Mouse (Mus musculus): ENCODE measurements around the gene Wnt3a. TPM values are rescaled to one million over a fixed set of nuclear protein-coding genes. Genes with fewer than 3 reads are reported as not detected.

Gene Wnt3a
- polyA plus RNA-seq, 1 experiment: not detected

GRCm38 (mm10) chr11:59300185-59300584, 9.6 kb upstream of the Wnt3a start:
- H3K27ac ChIP-seq (replicated peaks; ENCODE audit: low read depth, low read length): no peak overlapping the region
- H3K4me3 ChIP-seq (ENCODE audit: insufficient read depth, low read depth, low read length): no peak overlapping the region
- no peaks in the 10 kb centered on the region for H3K4me1 ChIP-seq (ENCODE audit: control insufficient read depth, insufficient read depth, insufficient read length, low read length)

DNA sequence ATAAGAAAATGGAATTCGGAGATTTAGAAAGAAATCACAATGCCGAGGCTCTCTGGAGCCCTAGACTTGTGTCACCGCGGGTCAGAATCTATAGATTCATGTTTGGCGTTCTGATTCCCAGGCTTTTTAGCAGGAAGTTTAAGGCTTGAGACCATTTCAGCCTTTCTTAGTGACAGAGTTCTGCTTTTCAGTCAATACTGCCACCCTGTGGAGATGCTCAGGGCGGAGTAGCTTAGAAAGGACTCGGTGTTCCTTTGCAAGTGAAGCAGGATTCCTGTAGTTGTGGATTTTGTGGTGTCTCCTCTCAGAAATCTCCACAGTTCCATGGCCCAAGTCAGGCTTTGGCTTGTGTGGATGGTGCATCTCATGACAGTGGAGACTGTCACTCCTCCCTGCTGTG, 7.4 kb upstream of the Wnt3a start:
- Histone ChIP-seq H3K4me3 (ENCODE audit: insufficient read depth, low read depth, low read length) (no peak overlapping the region), H3K4me1 (ENCODE audit: control insufficient read depth, insufficient read depth, insufficient read length, low read length) (no peaks in the 10 kb centered on the region), H3K27ac (replicated peaks; ENCODE audit: low read depth, low read length) (no peak overlapping the region)

DNA sequence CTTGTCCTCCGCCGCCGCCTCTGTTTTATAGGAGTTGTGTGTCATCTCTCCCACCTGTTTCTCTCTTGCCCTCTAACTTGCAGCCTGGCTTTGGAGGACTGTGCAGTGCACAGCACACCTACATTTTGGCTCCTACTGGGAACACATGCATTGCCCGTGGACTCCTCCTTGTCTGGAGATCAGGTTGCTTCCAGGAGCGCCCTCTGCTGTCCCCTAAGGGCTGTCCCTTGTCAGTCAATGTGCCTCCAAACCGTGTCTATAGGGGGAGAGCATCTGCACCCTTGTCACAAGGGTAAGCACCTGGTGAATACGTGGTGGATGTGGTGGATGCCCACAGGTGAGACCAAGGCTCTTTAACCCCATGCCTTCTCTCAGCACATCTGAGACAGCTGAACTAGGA, 3.1 kb upstream of the Wnt3a start:
- Histone ChIP-seq H3K4me3 (ENCODE audit: insufficient read depth, low read depth, low read length) (no peak overlapping the region), H3K4me1 (ENCODE audit: control insufficient read depth, insufficient read depth, insufficient read length, low read length) (no peaks in the 10 kb centered on the region)

DNA sequence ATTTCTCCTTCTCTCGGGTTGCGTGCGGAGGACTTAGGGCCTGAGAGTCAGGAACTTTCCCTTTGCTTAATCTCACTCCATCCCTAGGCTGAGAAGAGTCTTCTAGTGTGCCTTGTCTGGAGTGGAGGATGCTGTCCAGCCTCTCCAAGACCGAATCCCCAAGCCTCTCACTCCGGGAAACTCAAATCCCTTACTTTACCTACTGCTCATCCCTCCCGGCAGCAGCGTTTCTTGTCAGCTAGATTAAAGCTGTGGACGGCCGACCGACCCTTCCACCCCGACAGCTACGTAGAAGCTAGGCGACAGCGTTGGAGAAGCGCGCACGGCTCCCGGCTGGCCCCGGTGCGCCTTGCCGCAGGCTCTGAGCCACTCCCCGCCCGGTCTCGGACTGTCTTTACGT, 846 bp downstream of the Wnt3a start:
- H3K4me1 ChIP-seq (ENCODE audit: control insufficient read depth, insufficient read depth, insufficient read length, low read length): no peaks in the 10 kb centered on the region
- 0 out of 2 replicates have a peak overlapping the region, but pooled peaks have one; percentile 8 for H3K4me3 ChIP-seq (ENCODE audit: insufficient read depth, low read depth, low read length)
- H3K27ac ChIP-seq (replicated peaks; ENCODE audit: low read depth, low read length): no peak overlapping the region

More for the DNA sequence above, 3.1 kb upstream of the Wnt3a start:
- no peak overlapping the region for H3K27ac ChIP-seq (replicated peaks; ENCODE audit: low read depth, low read length)

- H3K27ac ChIP-seq (replicated peaks; ENCODE audit: low read depth, low read length): no peak overlapping the region
- H3K4me3 ChIP-seq (ENCODE audit: insufficient read depth, low read depth, low read length): no peak overlapping the region
- H3K4me1 ChIP-seq (ENCODE audit: control insufficient read depth, insufficient read depth, insufficient read length, low read length): no peaks in the 10 kb centered on the region
These were observed 6.4 kb downstream of the Wnt3a start for GRCm38 (mm10) chr11:59284146-59284545.

GRCm38 (mm10) chr11:59282933-59283332, 7.6 kb downstream of the Wnt3a start:
- H3K27ac ChIP-seq (replicated peaks; ENCODE audit: low read depth, low read length): no peak overlapping the region
- H3K4me1 ChIP-seq (ENCODE audit: control insufficient read depth, insufficient read depth, insufficient read length, low read length): no peaks in the 10 kb centered on the region
- H3K4me3 ChIP-seq (ENCODE audit: insufficient read depth, low read depth, low read length): no peak overlapping the region

DNA sequence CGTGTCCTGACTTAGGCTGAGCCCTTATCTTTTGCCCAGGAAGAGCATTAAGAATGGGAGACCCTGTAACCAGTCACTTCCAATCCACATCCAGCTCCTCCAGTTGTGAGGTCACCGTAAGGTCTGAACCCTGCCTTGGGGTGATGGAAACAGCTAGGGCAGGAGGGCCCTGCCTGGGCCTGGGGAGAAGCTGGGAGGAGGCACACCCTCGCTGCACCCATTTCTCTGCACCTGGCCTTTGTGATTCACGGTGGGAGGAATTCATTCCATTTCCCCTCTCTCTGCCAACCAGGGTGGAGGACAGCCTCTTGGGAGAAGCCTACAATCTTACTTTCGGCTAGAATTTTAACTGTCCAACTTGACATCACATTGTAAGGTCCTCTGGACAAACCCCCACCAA, 8.4 kb downstream of the Wnt3a start:
- no peaks in the 10 kb centered on the region for H3K4me1 ChIP-seq (ENCODE audit: control insufficient read depth, insufficient read depth, insufficient read length, low read length)
- no peak overlapping the region for H3K27ac ChIP-seq (replicated peaks; ENCODE audit: low read depth, low read length)
- no peak overlapping the region for H3K4me3 ChIP-seq (ENCODE audit: insufficient read depth, low read depth, low read length)

DNA sequence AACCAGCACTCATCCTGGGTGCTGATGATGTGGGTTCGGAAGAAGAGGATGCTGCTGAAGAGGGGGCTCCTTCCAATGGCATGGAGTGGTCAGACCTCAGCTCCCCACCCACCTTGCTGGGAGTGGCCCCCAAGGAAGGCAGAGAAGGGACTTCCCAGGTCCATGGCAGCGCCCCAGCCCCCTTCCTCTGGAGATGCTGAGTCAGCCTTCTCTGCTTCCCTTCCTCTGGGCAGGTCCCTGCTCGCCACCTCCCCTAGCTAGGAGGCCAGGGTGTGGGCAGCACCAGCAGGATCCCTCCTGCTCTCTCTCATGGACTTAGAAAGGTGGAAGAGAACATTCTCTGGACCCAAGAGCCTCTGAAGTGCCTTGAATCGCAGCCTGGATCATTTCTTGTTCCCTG, 12.5 kb downstream of the Wnt3a start:
- Histone ChIP-seq H3K27ac (replicated peaks; ENCODE audit: low read depth, low read length) (no peak overlapping the region), H3K4me3 (ENCODE audit: insufficient read depth, low read depth, low read length) (no peak overlapping the region), H3K4me1 (ENCODE audit: control insufficient read depth, insufficient read depth, insufficient read length, low read length) (no peaks in the 10 kb centered on the region)

- no peaks in the 10 kb centered on the region for H3K4me1 ChIP-seq (ENCODE audit: control insufficient read depth, insufficient read depth, insufficient read length, low read length)
- no peak overlapping the region for H3K27ac ChIP-seq (replicated peaks; ENCODE audit: low read depth, low read length)
- no peak overlapping the region for H3K4me3 ChIP-seq (ENCODE audit: insufficient read depth, low read depth, low read length)
These were observed 13.7 kb downstream of the Wnt3a start for GRCm38 (mm10) chr11:59276877-59277276.

DNA sequence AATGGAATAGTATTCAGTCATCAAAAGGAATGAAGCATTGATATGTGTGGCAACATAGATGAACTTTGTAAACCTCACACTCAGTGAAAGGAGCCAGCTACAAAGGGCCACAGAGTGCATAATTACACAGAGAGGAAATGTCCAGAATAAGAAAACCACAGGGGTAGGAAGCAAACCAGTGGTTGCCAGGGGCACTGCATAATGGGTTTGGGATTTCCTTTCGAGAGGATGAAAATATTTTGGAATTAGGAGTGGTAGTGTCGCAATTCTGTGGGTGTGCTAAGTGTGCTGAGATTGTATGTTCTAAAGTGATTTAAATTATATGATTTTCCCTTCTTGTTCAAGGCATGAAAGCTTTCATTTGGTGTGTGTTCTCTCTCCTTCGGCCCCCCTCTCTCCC, 16.4 kb downstream of the Wnt3a start:
- H3K27ac ChIP-seq (replicated peaks; ENCODE audit: low read depth, low read length): no peak overlapping the region
- H3K4me3 ChIP-seq (ENCODE audit: insufficient read depth, low read depth, low read length): no peak overlapping the region
- H3K4me1 ChIP-seq (ENCODE audit: control insufficient read depth, insufficient read depth, insufficient read length, low read length): no peaks in the 10 kb centered on the region

GRCm38 (mm10) chr11:59266727-59267126, 23.8 kb downstream of the Wnt3a start:
- Histone ChIP-seq H3K27ac (replicated peaks; ENCODE audit: low read depth, low read length) (no peak overlapping the region), H3K4me1 (ENCODE audit: control insufficient read depth, insufficient read depth, insufficient read length, low read length) (no peaks in the 10 kb centered on the region; the same call in 1 of the 2 replicates), H3K4me3 (ENCODE audit: insufficient read depth, low read depth, low read length) (no peak overlapping the region)

- no peak overlapping the region for H3K4me3 ChIP-seq (ENCODE audit: insufficient read depth, low read depth, low read length)
- H3K27ac ChIP-seq (replicated peaks; ENCODE audit: low read depth, low read length): no peak overlapping the region
- H3K4me1 ChIP-seq (ENCODE audit: control insufficient read depth, insufficient read depth, insufficient read length, low read length): no peaks in the 10 kb centered on the region; the same call in 1 of the 2 replicates
These were observed 25.3 kb downstream of the Wnt3a start for GRCm38 (mm10) chr11:59265154-59265813.

- H3K4me1 ChIP-seq (ENCODE audit: control insufficient read depth, insufficient read depth, insufficient read length, low read length): no peaks in the 10 kb centered on the region; the same call in 1 of the 2 replicates
- peak overlapping the region; percentile 49 for H3K4me3 ChIP-seq (ENCODE audit: insufficient read depth, low read depth, low read length)
- no peak overlapping the region for H3K27ac ChIP-seq (replicated peaks; ENCODE audit: low read depth, low read length)
These were observed 26.0 kb downstream of the Wnt3a start for GRCm38 (mm10) chr11:59264593-59264992.

DNA sequence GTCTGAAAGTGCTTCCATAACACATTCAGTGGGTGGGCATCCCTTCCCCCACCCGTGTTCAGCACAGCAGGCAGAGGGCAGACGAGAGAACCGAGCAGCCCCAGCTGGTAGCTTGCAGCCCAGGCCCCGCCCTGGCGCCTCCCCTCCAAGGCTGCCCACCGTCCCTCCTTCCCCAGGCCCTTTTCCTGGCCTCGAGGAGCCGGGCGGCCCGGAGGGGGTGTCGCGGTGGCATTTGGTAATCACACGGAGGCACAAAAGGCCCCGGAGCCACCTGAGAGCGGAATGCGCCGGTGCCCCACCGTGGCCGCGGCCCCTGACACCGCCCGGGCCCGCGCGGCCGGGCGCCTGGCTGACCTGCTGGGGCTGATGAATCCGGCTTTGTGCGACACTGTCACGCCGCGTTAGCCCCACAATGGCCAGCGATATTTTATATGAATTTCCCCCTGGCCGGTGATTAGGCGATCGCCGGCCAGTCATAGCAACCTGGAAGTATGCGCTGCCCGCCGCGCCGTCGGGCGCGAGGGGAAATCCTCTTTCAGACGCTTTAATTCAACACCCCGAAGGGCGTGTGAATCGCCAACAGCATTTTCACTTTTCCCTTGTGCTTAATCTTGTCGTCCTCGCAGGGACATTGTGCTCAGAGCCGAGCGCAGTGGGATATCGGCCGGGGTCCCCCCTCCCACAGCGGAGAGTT, 26.5 kb downstream of the Wnt3a start:
- Histone ChIP-seq H3K27ac (replicated peaks; ENCODE audit: low read depth, low read length) (no peak overlapping the region), H3K4me3 (ENCODE audit: insufficient read depth, low read depth, low read length) (peak overlapping the region; percentile 49), H3K4me1 (ENCODE audit: control insufficient read depth, insufficient read depth, insufficient read length, low read length) (no peaks in the 10 kb centered on the region; the same call in 1 of the 2 replicates)

DNA sequence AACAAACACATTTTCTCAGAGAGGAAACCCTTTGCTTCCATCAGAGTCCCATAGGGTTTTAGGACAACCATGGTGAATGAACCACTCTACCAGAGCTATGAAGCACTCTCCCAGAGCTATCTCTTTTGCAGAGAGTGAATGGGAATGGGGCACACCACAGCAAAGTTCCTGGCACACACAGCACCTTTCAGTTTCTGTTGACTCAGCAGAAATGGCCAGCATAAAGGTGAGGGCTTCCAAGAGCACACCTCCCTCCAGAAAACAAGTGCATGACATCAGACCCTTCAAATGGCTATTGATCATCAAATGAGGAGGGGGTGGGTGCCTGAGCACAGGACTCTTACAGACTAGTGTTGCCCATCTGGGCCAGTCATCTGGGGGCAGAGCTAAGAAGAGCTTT, 28.2 kb downstream of the Wnt3a start:
- no peak overlapping the region for H3K4me3 ChIP-seq (ENCODE audit: insufficient read depth, low read depth, low read length)
- H3K4me1 ChIP-seq (ENCODE audit: control insufficient read depth, insufficient read depth, insufficient read length, low read length): no peaks in the 10 kb centered on the region; the same call in 1 of the 2 replicates
- H3K27ac ChIP-seq (replicated peaks; ENCODE audit: low read depth, low read length): no peak overlapping the region
